Mouse (Mus musculus): Measurements from ENCODE around the gene Pkig. TPM values are rescaled to one million over a fixed set of nuclear protein-coding genes. Genes with fewer than 3 reads are reported as not detected.
"Not testable (repeated sequence)": the region's sequence is repeated elsewhere in the genome, so short reads cannot be mapped to it uniquely, and the experiment has no call there.

The Pkig gene
- total and polyA plus RNA-seq, 3 experiments = 214 to 344 (median 237) TPM

DNA sequence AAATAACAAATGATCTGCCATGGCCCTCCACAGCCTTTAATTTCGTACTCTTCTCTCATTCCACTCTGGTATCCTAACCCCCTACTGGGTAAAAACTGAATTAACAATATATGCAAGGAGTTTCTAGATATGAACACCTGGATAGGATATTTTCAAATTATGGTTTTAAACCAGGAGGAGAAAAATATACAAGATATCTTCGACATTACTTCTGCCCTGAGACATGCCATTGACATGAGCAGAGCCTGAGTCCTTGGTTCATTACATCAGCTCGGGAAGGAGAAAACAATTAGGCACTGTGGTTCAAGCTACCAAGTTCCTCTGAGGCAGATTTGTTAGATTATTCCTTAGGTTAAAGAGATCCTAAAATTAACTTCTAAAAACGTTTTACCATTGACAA is 14.1 kb upstream of the Pkig start:
- no peak for TF ChIP-seq EP300 (IDR thresholded peaks at IDR 0.05; ENCODE audit: insufficient read depth, low read depth, low read length)
- peak; percentile 37 for TF ChIP-seq CTCF (IDR thresholded peaks at IDR 0.05)
- peaks cover 15% of the 10 kb centered on the region for H3K4me1 ChIP-seq (ENCODE audit: control insufficient read depth, insufficient read depth, low read length)
- peaks cover 9% of the 10 kb centered on the region for H3K79me2 ChIP-seq (replicated peaks; ENCODE audit: control insufficient read depth, insufficient read depth, low read length)
- intact Hi-C loops (cut with DNase I) = loop anchor here (2.0 to 10.0 kb wide), 3 partner anchors 41 to 141 kb away; partner anchors contain the start of gene Ttpal
- DNase-seq = no peak
- no peaks in the 10 kb centered on the region for H3K27me3 ChIP-seq (ENCODE audit: control insufficient read depth, insufficient read depth, low read length)
- peak overlapping the region; percentile 94 for H3K4me3 ChIP-seq
- 4% methylated on average over 4 of the region's 4 CpGs for WGBS
- H3K27ac ChIP-seq = peak overlapping the region; percentile 96
- peaks cover 41% of the 10 kb centered on the region for H3K36me3 ChIP-seq (ENCODE audit: control insufficient read depth, insufficient read depth, low read length)
- peak overlapping the region; percentile 98 for H3K9ac ChIP-seq (ENCODE audit: low read depth, low read length)

DNA sequence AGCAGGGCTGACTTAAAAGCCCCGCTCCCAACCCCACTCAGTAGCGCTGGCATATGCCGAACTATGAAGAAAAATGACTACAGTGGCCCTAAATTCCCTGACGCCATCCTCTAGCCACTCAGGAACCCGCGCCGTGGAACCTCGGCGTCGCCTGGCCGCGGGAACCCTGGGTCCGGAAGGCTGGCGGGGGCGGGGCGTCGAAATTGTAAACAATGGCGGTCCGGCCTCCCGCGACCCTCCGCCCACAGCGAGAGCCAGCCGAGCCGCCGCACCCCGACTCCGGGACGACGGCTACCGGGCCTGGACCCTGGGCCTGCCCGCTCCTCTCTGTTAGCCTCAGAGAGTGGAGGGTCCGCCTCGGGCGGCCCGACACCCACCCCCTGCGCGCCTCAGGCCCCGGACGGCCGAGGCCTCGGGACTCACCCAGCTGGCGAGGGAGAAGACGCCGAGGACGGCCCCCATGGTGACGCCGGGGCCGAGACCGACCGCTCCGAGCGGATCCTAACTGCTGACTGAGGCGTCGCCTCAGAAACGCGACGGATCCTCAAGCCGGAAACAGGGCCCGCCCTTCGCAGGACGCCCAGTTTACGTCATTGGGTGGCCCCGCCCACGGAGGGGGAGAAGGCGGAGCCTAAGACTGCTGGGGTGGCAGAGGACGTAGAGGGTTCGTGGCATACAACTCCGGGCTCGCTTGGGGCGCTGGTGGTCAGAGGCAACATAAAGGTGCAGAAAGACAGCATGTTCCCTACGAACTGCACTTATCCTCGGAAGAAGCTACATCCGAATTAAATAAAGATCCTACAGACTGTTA is 13.4 kb upstream of the Pkig start, which contains the start of gene Serinc3:
Gene Serinc3, minus strand, starts transcription at position 557 of the 811 bp plus-strand sequence.
- no peaks in the 10 kb centered on the region for H3K27me3 ChIP-seq (ENCODE audit: control insufficient read depth, insufficient read depth, low read length)
- WGBS = under 1% methylated on average over 65 of the region's 74 CpGs
- peaks cover 34% of the 10 kb centered on the region for H3K36me3 ChIP-seq (ENCODE audit: control insufficient read depth, insufficient read depth, low read length)
- H3K27ac ChIP-seq = peak within 1 kb of the TSS; percentile 96
- TF ChIP-seq POLR2A (IDR thresholded peaks at IDR 0.05; ENCODE audit: insufficient read depth, low read depth, low read length) (peak; percentile 99), CTCF (IDR thresholded peaks at IDR 0.05) (peak; percentile 77), EP300 (IDR thresholded peaks at IDR 0.05; ENCODE audit: insufficient read depth, low read depth, low read length) (peak; percentile 94)
- H3K79me2 ChIP-seq (replicated peaks; ENCODE audit: control insufficient read depth, insufficient read depth, low read length) = peaks cover 6% of the 10 kb centered on the region
- peak within 1 kb of the TSS; percentile 94 for H3K4me3 ChIP-seq
- H3K4me1 ChIP-seq (ENCODE audit: control insufficient read depth, insufficient read depth, low read length) = peaks cover 11% of the 10 kb centered on the region
- intact Hi-C loops (cut with DNase I) = loop anchor here (2.0 to 10.0 kb wide), 3 partner anchors 42 to 140 kb away; partner anchors contain the start of gene Ttpal
- H3K9ac ChIP-seq (ENCODE audit: low read depth, low read length) = peak within 1 kb of the TSS; percentile 98
- peak; percentile 99 to 100 for DNase-seq

- Histone ChIP-seq H3K27me3 (ENCODE audit: control insufficient read depth, insufficient read depth, low read length) (no peaks in the 10 kb centered on the region), H3K4me1 (ENCODE audit: control insufficient read depth, insufficient read depth, low read length) (peaks cover 6% of the 10 kb centered on the region), H3K4me3 (peak overlapping the region; percentile 94; the same call in 1 of the 2 replicates), H3K36me3 (ENCODE audit: control insufficient read depth, insufficient read depth, low read length) (peaks cover 23% of the 10 kb centered on the region), H3K79me2 (replicated peaks; ENCODE audit: control insufficient read depth, insufficient read depth, low read length) (peaks cover 2% of the 10 kb centered on the region; the same call in 1 of the 2 replicates), H3K27ac (peak overlapping the region; percentile 96), H3K9ac (ENCODE audit: low read depth, low read length) (no peak overlapping the region)
- peak in 1 of 2 experiments; percentile 23 for DNase-seq
- intact Hi-C loops (cut with DNase I) = loop anchor here (2.0 to 10.0 kb wide), 3 partner anchors 43 to 139 kb away; partner anchors contain the start of gene Ttpal
- TF ChIP-seq CTCF (IDR thresholded peaks at IDR 0.05) (no peak), EP300 (IDR thresholded peaks at IDR 0.05; ENCODE audit: insufficient read depth, low read depth, low read length) (no peak), POLR2A (IDR thresholded peaks at IDR 0.05; ENCODE audit: insufficient read depth, low read depth, low read length) (no peak)
- WGBS = 45% methylated on average over 11 of the region's 11 CpGs
These were observed 12.3 kb upstream of the Pkig start for GRCm38 (mm10) chr2:163645700-163646460.

DNA sequence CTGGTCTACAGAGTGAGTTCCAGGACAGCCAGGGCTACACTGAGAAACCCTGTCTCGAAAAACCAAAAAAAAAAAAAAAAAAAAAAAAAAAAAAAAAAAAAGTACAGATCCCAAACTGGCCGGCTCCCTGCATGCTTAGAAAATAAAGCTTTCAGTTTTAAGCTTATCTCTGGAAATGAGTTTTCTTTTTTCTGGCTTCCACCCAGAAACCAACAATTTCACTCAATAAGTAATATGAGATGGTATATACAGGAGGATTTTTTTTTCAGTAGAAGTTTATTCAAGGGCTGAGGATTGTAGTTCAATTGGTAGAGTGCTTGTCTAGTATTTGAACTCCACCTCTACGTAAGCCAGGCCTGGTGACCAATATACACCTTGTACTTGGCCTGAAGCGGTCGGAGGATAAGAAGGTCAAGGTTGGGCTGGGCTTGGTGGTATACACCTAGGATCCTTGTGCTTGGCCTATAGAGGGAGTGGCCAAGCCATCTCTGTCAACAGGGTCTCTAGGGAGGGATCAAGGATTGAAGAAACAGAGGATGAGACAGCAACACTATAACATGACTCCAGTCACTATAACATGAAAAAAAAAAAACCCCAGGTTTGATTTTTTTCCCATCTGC is 11.6 kb upstream of the Pkig start:
- intact Hi-C loops (cut with DNase I) = loop anchor here (10.0 kb wide), 1 partner anchor 138 kb away; no protein-coding TSS in a partner anchor
- DNase-seq = no peak
- H3K4me3 ChIP-seq = no peak overlapping the region
- no peak overlapping the region for H3K27ac ChIP-seq
- H3K27me3 ChIP-seq (ENCODE audit: control insufficient read depth, insufficient read depth, low read length) = no peaks in the 10 kb centered on the region
- H3K9ac ChIP-seq (ENCODE audit: low read depth, low read length) = no peak overlapping the region
- peaks cover 17% of the 10 kb centered on the region for H3K36me3 ChIP-seq (ENCODE audit: control insufficient read depth, insufficient read depth, low read length)
- 75% methylated on average over 5 of the region's 5 CpGs for WGBS
- peaks cover 3% of the 10 kb centered on the region for H3K4me1 ChIP-seq (ENCODE audit: control insufficient read depth, insufficient read depth, low read length)
- no peak for TF ChIP-seq EP300 (IDR thresholded peaks at IDR 0.05; ENCODE audit: insufficient read depth, low read depth, low read length)
- TF ChIP-seq CTCF (IDR thresholded peaks at IDR 0.05) = no peak
- no peak for TF ChIP-seq POLR2A (IDR thresholded peaks at IDR 0.05; ENCODE audit: insufficient read depth, low read depth, low read length)
- H3K79me2 ChIP-seq (replicated peaks; ENCODE audit: control insufficient read depth, insufficient read depth, low read length) = no peaks in the 10 kb centered on the region

DNA sequence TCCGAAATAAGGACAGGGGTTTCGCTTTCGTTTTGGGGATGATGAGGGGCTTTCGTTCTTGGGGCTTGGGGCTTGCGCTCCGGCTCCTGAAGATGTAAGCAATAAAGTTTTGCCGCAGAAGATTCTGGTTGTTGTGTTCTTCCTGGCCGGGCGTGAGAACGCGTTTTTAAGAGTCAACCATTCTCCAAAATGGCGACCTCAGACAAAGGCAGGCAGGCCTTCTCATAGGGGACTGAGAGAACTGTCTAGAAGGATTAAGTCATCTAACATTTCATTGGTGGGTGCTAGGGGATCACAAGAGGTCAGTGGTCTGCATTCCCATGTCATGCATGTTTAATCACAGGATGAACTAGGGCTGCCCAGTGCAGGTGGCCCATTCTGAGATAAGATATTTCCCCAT is 2.5 kb upstream of the Pkig start:
- H3K4me1 ChIP-seq (ENCODE audit: control insufficient read depth, insufficient read depth, low read length); H3K79me2 ChIP-seq (replicated peaks; ENCODE audit: control insufficient read depth, insufficient read depth, low read length); H3K27me3 ChIP-seq (ENCODE audit: control insufficient read depth, insufficient read depth, low read length); intact Hi-C loops (cut with DNase I); H3K36me3 ChIP-seq (ENCODE audit: control insufficient read depth, insufficient read depth, low read length); H3K9ac ChIP-seq (ENCODE audit: low read depth, low read length); H3K4me3 ChIP-seq; DNase-seq; H3K27ac ChIP-seq: not testable (repeated sequence)
- 95% methylated on average over 9 of the region's 12 CpGs for WGBS
